Mouse (Mus musculus) splenic B cell, adult 2 months (primary cell): ENCODE results near the gene Bckdha.

Source experiments
- DNase-seq: peaks from one replicate; pipeline ENCODE4 v3.0.0-alpha.2; 2011; ENCODE audit warnings: low read depth, low spot score
- H3K27me3 ChIP-seq: 2 replicates; pipeline ENCODE4 v1.6.1; 2012; ENCODE audit warnings: mild to moderate bottlenecking, low read length, moderate library complexity, mixed read lengths; ENCODE audit not compliant: control insufficient read depth, poor library complexity, insufficient read depth, severe bottlenecking
- H3K36me3 ChIP-seq: 2 replicates; pipeline ENCODE4 v1.6.1; 2012; ENCODE audit warnings: mild to moderate bottlenecking, low read length, moderate library complexity, mixed read lengths; ENCODE audit not compliant: control insufficient read depth, poor library complexity, insufficient read depth, severe bottlenecking

Gene Bckdha

DNA sequence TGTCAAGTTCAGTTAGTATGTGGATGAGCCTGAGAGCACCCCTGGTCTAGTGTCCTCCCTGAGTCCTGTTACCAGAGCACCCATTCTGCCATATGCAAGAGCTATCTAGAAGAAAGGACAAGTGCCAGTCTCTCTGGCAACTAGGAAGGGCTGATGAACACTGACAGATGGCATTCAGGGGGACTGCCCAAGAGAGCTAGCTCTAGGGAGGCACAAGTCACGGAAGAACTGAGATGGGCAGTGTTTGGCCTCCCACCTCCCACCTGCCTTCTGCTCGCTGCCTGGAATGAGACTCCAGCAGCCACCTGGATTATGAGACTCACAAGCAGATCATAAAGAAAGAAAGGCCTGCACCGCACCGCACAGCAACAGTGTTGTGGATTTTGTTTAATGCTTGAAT, 19.0 kb downstream of the Bckdha start:
- Histone ChIP-seq H3K36me3 (peaks cover 2% of the 10 kb centered on the region), H3K27me3 (no peaks in the 10 kb centered on the region)
- no peak for DNase-seq

DNA sequence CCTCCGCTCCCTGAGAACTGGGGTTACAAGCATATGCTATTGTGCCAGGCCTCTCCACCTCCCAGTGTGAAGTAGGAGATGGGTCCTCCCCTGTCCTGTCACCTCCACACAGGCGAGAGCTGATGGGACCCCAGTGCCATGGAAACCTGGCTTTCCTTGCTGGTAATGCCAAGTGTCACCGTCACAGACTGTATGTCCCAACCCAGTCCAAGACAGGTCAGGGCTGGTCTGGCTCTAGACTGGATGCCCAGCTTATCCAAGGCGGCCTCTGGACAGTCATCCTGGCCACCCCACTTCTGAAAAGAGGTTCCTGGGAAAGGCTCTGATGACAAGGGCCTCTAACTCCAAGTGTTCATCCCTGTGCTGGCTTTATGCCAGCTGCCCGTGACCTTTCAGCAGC, 21.7 kb downstream of the Bckdha start:
- Histone ChIP-seq H3K36me3 (peaks cover 2% of the 10 kb centered on the region), H3K27me3 (no peaks in the 10 kb centered on the region)
- no peak for DNase-seq

DNA sequence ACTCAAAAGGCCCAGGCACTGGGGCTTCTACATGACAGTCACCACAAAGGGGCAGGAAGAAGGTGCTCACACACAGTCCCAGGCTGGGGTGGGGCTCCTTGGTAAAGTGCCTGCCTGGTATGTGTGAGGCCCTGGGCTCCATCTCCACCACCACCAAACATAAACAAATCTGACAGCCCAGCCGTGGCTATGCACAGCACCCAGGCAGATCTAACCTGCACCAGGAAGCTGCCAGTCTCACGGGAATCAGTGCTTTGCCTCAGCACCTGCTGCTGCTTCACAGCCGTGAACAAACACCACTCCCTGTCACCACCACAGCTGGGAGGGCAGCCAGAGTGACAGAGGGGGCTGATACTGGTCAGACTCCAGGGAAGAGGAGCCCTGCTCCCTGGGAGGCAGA, 22.4 kb downstream of the Bckdha start:
- no peaks in the 10 kb centered on the region for H3K27me3 ChIP-seq
- H3K36me3 ChIP-seq: peaks cover 5% of the 10 kb centered on the region; the same call in 1 of the 2 replicates
- DNase-seq: peak; percentile 89

DNA sequence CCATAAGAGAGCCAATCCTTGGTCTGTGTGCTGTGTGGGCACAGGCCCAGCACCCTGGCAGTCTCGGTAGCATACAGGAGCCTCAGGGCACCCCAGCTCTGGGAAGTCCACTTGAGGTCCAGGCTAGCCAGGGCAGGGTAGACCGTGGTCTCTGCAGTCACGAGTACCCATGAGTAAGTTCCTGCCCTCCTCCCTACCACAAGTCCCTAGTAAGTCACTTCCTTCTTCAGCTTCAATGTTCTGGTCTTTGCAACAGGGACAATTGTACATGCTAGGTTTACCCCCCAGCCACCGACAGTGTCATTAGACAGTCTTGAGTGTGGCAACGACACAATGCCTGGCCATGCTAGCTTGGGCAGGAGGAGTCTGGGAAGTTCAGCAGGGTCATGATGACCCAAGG, 26.1 kb downstream of the Bckdha start:
- Histone ChIP-seq H3K36me3 (peaks cover 10% of the 10 kb centered on the region), H3K27me3 (no peaks in the 10 kb centered on the region)
- no peak for DNase-seq

DNA sequence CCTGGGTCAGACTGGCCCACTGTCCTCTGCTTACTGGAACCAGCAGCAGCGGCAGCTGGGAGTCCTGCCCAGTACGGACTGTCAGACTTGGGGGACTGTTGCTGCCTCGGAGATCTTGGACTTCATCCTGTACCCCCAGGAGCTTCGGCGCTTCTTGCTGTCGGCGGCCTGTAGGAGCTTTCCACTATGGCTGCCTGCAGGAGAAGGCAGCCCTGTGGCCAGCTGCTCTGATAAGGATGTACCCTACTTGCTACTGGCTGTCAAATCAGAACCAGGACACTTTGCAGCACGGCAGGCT, 30.5 kb downstream of the Bckdha start:
- Histone ChIP-seq H3K36me3 (peaks cover 8% of the 10 kb centered on the region), H3K27me3 (no peaks in the 10 kb centered on the region)
- no peak for DNase-seq

DNA sequence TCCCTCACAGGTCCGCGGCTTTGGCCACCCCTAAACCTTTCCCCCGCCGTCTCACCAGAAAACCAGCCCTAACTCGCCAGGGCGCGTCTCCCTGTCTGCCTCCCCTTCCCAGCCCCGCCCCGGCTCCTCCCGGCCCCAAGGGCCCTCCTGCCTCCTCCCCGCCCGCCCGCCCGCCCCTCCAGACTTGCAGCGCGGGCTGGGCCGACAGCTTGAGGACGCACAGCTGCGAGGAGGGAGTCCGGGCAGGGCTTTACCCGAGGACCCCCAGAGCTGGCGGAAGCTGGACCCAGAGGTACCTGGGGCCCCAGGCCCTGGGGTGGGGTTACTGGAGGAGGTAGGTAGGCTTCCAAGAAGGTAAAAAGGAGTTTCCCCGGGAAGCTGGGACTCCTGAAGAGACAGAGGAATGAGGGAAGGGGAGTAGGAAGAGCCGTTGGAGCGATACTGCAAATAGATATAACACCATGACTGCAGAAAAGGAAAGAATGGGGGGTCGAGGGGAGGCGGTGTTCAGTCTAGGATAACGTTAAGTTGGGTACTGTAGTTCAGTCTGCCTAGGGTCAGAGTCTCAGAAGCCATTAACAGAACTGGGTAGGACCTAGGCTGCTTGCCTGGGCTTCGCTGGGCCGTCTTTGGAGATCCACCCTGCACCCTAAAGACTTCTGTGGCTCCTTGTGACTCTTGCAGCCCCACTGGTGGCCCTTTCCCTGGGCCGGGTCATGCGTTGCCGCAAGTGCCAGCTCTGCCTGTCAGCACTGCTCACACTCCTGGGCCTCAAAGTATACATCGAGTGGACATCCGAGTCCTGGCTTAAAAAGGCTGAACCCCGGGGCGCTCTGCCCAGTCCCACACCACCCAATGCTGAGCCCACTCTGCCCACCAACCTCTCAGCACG, 31.1 kb downstream of the Bckdha start:
- no peak for DNase-seq
- Histone ChIP-seq H3K27me3 (no peaks in the 10 kb centered on the region), H3K36me3 (peaks cover 8% of the 10 kb centered on the region)

DNA sequence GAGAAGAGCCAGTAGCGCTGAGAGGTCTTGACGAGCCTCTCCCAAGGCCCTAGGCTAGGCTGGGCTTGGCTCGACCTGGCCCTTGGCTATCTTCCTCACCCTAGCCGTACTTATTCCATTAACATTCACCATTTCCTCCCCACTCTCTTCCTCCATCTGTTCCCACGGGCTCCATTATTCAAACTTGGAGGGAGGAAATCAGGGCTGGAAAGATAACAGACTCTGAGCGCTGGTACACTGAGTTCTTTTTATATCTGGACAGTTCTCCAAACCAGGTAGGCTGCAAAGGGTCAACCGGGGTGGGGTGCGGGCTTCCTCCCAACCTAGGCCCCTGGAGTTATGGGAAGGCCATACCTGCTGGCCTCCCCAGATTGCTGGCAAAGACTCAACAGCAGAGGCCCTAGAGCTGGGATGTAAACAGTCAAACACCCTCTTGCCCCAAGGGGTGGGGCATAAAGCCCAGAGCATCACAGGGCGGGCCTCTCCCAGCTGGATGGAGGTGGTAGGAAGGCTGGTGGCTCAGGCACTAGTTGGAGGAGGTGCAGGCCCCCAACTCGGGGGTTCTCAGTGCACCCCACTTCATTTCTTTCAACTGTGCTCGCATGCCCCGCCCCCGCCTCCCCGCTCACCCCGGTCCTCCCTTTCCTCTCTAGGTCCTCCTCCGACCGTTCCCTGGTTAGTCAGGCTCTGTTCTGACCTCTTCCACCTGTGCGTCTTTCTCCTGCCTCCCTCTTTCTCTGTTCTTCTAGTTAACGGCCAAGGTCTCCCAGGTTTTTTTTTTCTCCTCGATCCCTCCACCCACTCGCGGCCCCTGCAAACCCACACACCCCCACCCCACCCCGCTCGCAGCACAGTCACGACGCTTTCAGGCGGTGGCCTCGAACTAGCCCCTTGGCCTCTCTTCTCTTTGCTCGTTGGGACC, 32.0 kb downstream of the Bckdha start, which contains the start of gene B3gnt8:
B3gnt8 (plus strand) TSS at position 146 of the 922 bp plus-strand sequence.
- no peaks in the 10 kb centered on the region for H3K27me3 ChIP-seq
- H3K36me3 ChIP-seq: peaks cover 7% of the 10 kb centered on the region
- peak; percentile 51 for DNase-seq

DNA sequence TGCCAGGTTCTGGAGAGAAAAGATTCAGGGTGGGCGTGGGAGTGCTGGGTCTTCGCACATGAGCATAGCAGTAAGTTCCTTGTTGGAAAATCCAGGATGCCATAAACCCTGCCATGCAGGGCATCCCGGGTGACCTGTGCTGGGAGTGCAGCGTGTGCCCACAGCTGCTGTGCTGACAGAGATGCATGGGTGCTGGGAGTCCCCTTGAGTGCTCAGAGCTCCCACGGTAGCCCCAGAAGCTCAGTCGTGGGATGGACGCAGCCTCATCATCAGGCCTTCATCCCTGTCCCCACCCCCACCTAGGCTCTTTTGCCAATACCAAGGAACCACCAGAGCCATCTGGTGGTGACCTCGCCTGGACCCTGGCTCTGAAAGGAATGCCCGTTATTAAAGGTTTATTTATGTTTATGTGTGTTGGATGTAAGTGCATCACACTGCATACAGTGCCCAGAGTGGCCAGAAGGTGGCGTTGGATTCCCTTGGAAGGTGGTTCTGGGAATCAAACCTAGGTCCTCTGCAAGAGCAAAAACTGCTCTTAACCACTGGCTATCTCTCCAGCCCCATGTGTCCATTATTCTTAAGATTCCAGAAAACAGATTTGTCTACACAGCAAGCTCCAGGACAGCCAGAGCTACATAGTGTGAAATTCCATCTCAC, 33.1 kb downstream of the Bckdha start:
- H3K27me3 ChIP-seq: no peaks in the 10 kb centered on the region
- peaks cover 9% of the 10 kb centered on the region for H3K36me3 ChIP-seq
- DNase-seq: peak; percentile 77

DNA sequence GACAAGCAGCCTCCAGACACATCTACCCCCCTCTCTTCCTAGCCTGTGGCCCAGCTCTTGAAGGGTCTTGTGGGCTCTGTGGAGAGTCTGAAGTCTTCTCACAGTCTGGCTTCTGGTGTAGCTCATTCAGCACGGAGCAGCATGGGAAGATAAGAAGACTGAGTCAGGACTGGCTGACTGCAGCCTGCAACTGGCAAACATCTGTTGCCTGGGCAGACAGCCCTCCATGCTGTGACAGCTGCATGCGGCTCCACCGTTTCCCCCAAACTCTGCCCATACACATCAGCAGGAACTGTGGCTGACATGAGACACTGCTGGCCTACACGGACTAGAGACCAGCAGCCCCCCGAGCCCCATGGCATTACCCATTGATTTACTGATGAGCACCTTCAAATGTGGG, 33.9 kb downstream of the Bckdha start:
- DNase-seq: no peak
- Histone ChIP-seq H3K36me3 (peaks cover 7% of the 10 kb centered on the region), H3K27me3 (no peaks in the 10 kb centered on the region)

DNA sequence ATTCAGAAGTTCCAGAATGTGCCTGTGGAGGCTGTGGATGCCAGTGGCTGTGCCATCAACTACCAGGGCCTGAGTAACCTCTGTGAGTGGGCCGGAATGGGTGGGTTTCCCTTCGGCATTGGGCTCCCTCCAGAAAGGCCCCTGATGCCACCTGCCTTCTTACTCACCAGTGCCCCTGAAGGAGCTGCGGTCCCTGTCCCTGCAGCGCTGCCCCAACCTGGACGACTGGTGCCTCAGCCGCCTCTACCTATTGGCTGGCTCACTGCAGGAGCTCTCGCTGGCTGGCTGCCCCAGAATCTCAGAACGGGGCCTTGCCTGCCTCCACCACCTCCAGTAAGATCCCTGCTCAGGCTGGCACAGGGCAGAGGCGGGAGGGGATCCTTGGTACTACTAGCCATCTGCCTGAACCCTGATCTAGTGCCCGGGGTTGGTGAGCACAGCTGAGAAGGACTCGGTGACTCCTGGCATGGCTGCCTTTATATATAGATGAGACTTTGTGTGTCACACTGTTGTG, 34.9 kb downstream of the Bckdha start:
- Histone ChIP-seq H3K27me3 (no peaks in the 10 kb centered on the region), H3K36me3 (peaks cover 4% of the 10 kb centered on the region)
- DNase-seq: no peak

DNA sequence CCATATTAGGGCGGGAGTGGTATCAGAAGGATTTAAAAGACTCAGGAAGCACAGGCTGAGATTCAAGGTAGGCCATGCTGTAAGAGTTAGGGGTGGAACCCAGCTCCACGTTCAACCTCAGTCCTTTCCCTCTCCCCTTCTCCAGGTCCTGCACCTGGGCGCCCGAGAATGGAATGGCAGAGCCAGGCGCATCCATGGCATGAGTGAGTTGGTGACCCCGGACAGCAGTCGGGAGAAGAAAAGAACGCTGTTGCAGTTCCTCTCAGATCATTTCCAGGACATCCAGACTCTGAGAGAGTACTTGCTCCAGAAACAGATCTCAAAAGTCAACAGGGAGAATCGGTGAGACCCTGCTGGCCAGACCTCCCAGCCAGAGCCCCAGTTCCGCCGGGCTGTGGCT, 38.0 kb downstream of the Bckdha start:
- no peak for DNase-seq
- Histone ChIP-seq H3K27me3 (no peaks in the 10 kb centered on the region), H3K36me3 (peaks cover 3% of the 10 kb centered on the region)

DNA sequence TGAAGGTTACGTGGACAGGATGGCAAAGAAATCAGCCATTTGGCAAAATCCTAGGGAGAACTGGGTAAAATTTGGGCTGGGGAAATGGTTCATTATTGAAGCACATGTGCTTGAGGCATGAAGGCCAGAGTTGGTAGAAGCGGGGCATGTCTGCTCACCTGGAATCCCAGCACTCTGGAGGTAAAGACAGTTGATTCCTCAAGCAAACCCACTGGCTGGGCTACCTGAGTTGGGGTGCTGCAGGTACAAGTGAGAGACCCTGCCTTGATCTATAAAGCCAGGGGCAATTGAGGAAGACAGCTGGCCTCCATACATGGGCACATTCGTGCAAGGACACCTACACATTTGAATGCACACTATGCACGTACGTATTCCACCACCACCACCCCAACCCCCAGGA, 38.7 kb downstream of the Bckdha start:
- peaks cover 3% of the 10 kb centered on the region for H3K36me3 ChIP-seq
- no peaks in the 10 kb centered on the region for H3K27me3 ChIP-seq
- DNase-seq: no peak

DNA sequence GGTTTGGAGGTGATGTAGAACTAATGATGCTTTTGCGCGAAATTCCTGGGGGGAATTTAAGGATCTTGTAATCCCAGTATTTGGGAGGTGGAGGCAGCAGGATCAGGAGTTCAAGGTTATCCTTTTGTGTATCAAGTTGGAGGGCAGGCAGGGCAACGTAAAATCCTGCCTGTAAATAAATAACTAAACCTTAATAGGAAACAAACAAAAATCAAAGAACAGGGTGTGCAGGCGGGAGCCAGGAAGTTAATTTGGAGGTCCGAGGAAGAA, 39.1 kb downstream of the Bckdha start:
- Histone ChIP-seq H3K36me3 (peaks cover 3% of the 10 kb centered on the region), H3K27me3 (no peaks in the 10 kb centered on the region)
- DNase-seq: no peak

DNA sequence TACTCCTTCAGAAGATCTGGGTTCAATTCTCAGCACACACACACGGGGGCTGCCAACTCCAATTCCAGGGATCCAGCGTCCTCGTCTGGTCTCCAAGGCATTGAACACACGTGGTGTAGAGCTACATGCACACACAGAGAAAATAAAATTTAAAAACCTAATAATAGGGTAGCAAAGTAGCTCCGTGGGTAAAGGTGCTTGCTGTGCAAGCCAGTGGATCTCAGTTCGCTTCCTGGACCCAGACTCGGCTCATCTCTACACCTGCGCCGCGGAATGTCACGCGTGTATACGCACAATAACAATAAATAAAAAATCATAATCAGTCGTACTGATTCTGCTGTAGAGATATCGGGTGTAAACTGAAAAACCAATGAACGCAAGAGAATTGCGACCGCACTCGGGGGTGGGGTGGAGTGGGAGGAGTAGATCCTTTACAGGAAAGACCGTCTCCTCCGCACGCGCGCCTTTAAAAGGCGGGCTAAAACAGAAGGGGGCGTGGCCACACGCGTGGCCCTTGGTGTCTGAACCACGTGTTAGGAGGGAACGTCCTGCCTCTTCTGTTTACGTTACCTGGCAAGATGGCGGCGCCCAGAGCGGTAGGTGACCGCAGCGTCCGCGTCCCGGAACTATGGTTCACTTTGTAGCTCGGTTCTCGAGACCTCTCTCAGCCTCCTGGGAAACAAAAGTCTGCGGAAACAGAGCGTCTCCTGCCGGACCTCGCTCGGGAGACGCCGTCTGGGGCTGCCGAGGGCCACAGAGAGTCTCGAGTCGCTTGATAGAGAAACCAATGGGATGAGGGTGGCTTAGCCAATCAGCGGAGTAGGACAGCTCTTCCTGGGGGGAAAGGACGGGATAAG, 39.7 kb downstream of the Bckdha start, which contains the start of gene Dmac2:
Dmac2 (plus strand) TSS at position 550 of the 857 bp plus-strand sequence.
- Histone ChIP-seq H3K36me3 (peaks cover 3% of the 10 kb centered on the region), H3K27me3 (no peaks in the 10 kb centered on the region)
- peak; percentile 97 for DNase-seq
